Mouse (Mus musculus) C2C12 (cell line): Measurements from ENCODE around the gene Btnl1.

Experiments
- CEBPB ChIP-seq: IDR thresholded peaks from one replicate; pipeline ENCODE4 v1.6.1; 2011; ENCODE audit warnings: low read depth, mild to moderate bottlenecking, control low read depth, moderate library complexity
- CTCF ChIP-seq: IDR thresholded peaks from one replicate; pipeline ENCODE4 v1.5.1; 2011; ENCODE audit not compliant: control insufficient read depth, insufficient read depth, insufficient read length
- FOSL1 ChIP-seq: IDR thresholded peaks from one replicate; pipeline ENCODE4 v1.8.0; 2011; ENCODE audit warnings: mild to moderate bottlenecking, low read length; ENCODE audit not compliant: poor library complexity, insufficient read depth, severe bottlenecking
- MAX ChIP-seq: IDR thresholded peaks from one replicate; pipeline ENCODE4 v1.6.1; 2011; ENCODE audit warnings: mild to moderate bottlenecking, control low read depth
- MYOD1 ChIP-seq: IDR thresholded peaks from one replicate; pipeline ENCODE4 v1.6.1; 2011; ENCODE audit warnings: low read depth; ENCODE audit not compliant: control insufficient read depth, insufficient read length
- MYOG ChIP-seq: IDR thresholded peaks from one replicate; pipeline ENCODE4 v1.6.1; 2011; ENCODE audit not compliant: control insufficient read depth, insufficient read length; ENCODE audit errors: extremely low read depth
- USF1 ChIP-seq: IDR thresholded peaks from one replicate; pipeline ENCODE4 v1.6.1; 2011; ENCODE audit warnings: low read depth, mild to moderate bottlenecking, control low read depth, moderate library complexity

GRCm38 (mm10) chr17:34411117-34411516, 34.2 kb downstream of the Btnl1 start:
- TF ChIP-seq MYOD1 (no peak), CTCF (no peak), USF1 (no peak), CEBPB (no peak), FOSL1 (no peak), MYOG (no peak), MAX (no peak)
